Mouse (Mus musculus): Measurements from ENCODE around the gene Gm28710. TPM values are rescaled to one million over a fixed set of nuclear protein-coding genes. Genes with fewer than 3 reads are reported as not detected.

Gene Gm28710
- total RNA-seq (2023), result not detected in 2 replicates

GRCm38 (mm10) chr5:16791243-16791860, at the start of gene Gm28710:
Gene Gm28710, plus strand, starts transcription at chr5:16791810.

Other genes starting within 250 kb of the Gm28710 start
- gene Hgf, start 238.3 kb upstream of the Gm28710 start, total RNA-seq (2023), result 15.0 and 15.8 TPM in 2 replicates